Mouse (Mus musculus): ENCODE data around the gene Ubxn6.

GRCm38 (mm10) chr17:56079921-56080320, 5.1 kb upstream of the Ubxn6 start:
- no peak for TF ChIP-seq CTCF (IDR thresholded peaks at IDR 0.05; ENCODE audit: extremely low read depth, insufficient read length, insufficient replicate concordance, low read depth, low read length)
- no peak for TF ChIP-seq POLR2A (IDR thresholded peaks at IDR 0.05; ENCODE audit: low read depth, low read length)

All from small intestine, adult 2 months (tissue).